Mouse (Mus musculus): ENCODE measurements at regions not wholly inside any gene's neighbourhood (a gene's known extent, or its start where the extent isn't known, plus 50 kb on each side); places are given as distances from the start of the nearest gene placed in this dataset.

- TF ChIP-seq ZC3H11A (IDR thresholded peaks at IDR 0.05; ENCODE audit: low read depth, low read length) (no peak), EP300 (IDR thresholded peaks at IDR 0.05; ENCODE audit: low read depth in 1 of 2, low read length in 2 of 2) (no peak)
Observed at GRCm38 (mm10) chr3:125289355-125289933, 114.4 kb upstream of the Ndst4 start.
